ENCODE assay signal across 24 mouse cellular contexts in the genomic region with DNA sequence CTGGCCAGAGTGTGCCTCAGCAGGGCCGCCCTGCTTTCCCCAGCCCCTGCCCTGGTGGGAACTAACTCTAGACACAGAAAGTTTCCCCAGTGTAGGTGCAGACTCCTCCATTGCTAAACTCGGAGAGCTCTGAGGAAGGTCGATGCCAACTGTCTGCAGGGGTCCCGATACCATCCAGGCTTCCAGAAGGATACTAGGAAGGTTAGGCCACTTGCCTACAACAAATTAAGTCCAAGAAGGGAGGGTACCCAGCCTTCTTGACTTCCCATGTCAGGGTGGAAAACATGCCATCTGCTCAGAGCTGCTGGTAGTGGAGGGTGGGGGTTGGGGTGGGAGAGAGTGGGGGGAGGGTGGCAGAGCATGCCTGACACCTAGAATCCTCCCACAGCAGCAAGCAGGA. TPM values are rescaled to one million over a fixed set of nuclear protein-coding genes. Genes with fewer than 3 reads are reported as not detected.
DNase-seq lines count a peak whose midpoint lies in the region; ATAC-seq and TF ChIP-seq lines count a peak whose summit lies in the region.
"Had no signal": no experiment of that assay in that cellular context is flagged by ENCODE, and none has a peak within 500 bp of the region (broad histone marks: within the 10 kb centered on the region; RNA-seq: fewer than 3 reads in every experiment).

No protein-coding gene starts in this region.

- H3K9ac ChIP-seq in MEL (ENCODE audit: control insufficient read depth, low read depth, low read length, poor library complexity, severe bottlenecking): peak overlapping the region; percentile 30
- H3K9ac ChIP-seq in liver, embryonic 14.5 days (replicated peaks): no peak overlapping the region; the same call in 1 of the 2 replicates
- no peak overlapping the region for H3K9ac ChIP-seq in lung, postnatal 0 days (replicated peaks; ENCODE audit: low read depth)
- H3K9ac ChIP-seq: forebrain, embryonic 13.5 days; hindbrain, embryonic 13.5 days; midbrain, embryonic 12.5 days had no signal

- H3K4me3 ChIP-seq in layer of hippocampus, adult 2 months: no peak overlapping the region
- H3K4me3 ChIP-seq in MEL (ENCODE audit: control insufficient read depth in 1 of 2, insufficient read depth in 1 of 2, low read depth in 2 of 2, low read length in 2 of 2): no peak overlapping the region
- H3K4me3 ChIP-seq in liver, embryonic 14.5 days (ENCODE audit: insufficient read depth in 1 of 2, low read depth in 2 of 2, low read length in 2 of 2): no peak overlapping the region
- no peak overlapping the region for H3K4me3 ChIP-seq in lung, postnatal 0 days (ENCODE audit: low read depth, low read length)
- H3K4me3 ChIP-seq: forebrain, embryonic 13.5 days; hindbrain, embryonic 13.5 days; midbrain, embryonic 12.5 days had no signal

- no peak for TF ChIP-seq POLR2A in MEL (IDR thresholded peaks at IDR 0.05; ENCODE audit: control insufficient read depth in 1 of 2, insufficient read depth in 1 of 2, low read depth in 1 of 2, low read length in 2 of 2, poor library complexity in 1 of 2)

- H3K4me2 ChIP-seq in liver, embryonic 14.5 days (ENCODE audit: low read depth): peak overlapping the region; percentile 38
- no peak overlapping the region for H3K4me2 ChIP-seq in lung, postnatal 0 days (replicated peaks; ENCODE audit: low read depth, low read length)
- H3K4me2 ChIP-seq: forebrain, embryonic 13.5 days; hindbrain, embryonic 13.5 days; midbrain, embryonic 12.5 days had no signal

- H3K36me3 ChIP-seq in MEL (ENCODE audit: control insufficient read depth in 1 of 2, insufficient read depth in 2 of 2, low read length in 2 of 2): peaks cover 0 to 37% of the 10 kb centered on the region in 2 experiments; a peak in 2 of 4 replicates
- H3K36me3 ChIP-seq in liver, embryonic 14.5 days (replicated peaks; ENCODE audit: control insufficient read depth, insufficient read depth, low read depth): no peaks in the 10 kb centered on the region
- no peaks in the 10 kb centered on the region for H3K36me3 ChIP-seq in lung, postnatal 0 days (ENCODE audit: insufficient read depth, low read length)
- H3K36me3 ChIP-seq: hindbrain, embryonic 13.5 days; midbrain, embryonic 12.5 days had no signal

- H3K27me3 ChIP-seq in MEL (ENCODE audit: control insufficient read depth in 1 of 2, insufficient read depth in 2 of 2, low read length in 2 of 2): no peaks in the 10 kb centered on the region
- no peaks in the 10 kb centered on the region for H3K27me3 ChIP-seq in liver, embryonic 14.5 days (ENCODE audit: control insufficient read depth, insufficient read depth, low read length)
- no peaks in the 10 kb centered on the region for H3K27me3 ChIP-seq in lung, postnatal 0 days (replicated peaks; ENCODE audit: insufficient read depth, low read length)
- H3K27me3 ChIP-seq: forebrain, embryonic 13.5 days had no signal

- TF ChIP-seq RAD21 in MEL (IDR thresholded peaks at IDR 0.05; ENCODE audit: low read depth, low read length): no peak

- 53% methylated on average over 4 of the region's 4 CpGs for WGBS in liver, embryonic 14.5 days (ENCODE audit: insufficient replicate concordance)
- WGBS in lung, postnatal 0 days: 66% methylated on average over 4 of the region's 4 CpGs

- peaks cover 37 to 61% of the 10 kb centered on the region in 2 experiments for H3K4me1 ChIP-seq in MEL (ENCODE audit: control insufficient read depth in 1 of 2, insufficient read depth in 2 of 2, low read length in 2 of 2)
- H3K4me1 ChIP-seq in liver, embryonic 14.5 days (replicated peaks; ENCODE audit: control insufficient read depth in 2 of 2, insufficient read depth in 2 of 2, low read length in 1 of 2): peaks cover 59 to 75% of the 10 kb centered on the region in 2 experiments
- H3K4me1 ChIP-seq in lung, postnatal 0 days (ENCODE audit: insufficient read depth, low read depth, low read length): no peaks in the 10 kb centered on the region

- no peak for TF ChIP-seq EP300 in MEL (IDR thresholded peaks at IDR 0.05; ENCODE audit: low read depth in 1 of 2, low read length in 2 of 2)
- TF ChIP-seq EP300 in liver, embryonic 14.5 days (IDR thresholded peaks at IDR 0.05; ENCODE audit: low read depth): no peak
- no peak for TF ChIP-seq EP300 in lung, postnatal 0 days (IDR thresholded peaks at IDR 0.05)

- TF ChIP-seq CTCF in layer of hippocampus, adult 2 months (conservative IDR thresholded peaks at IDR 0.05): no peak
- TF ChIP-seq CTCF in MEL (IDR thresholded peaks at IDR 0.05 in 2 of 3, conservative IDR thresholded peaks at IDR 0.05 in 1 of 3; ENCODE audit: control insufficient read depth in 1 of 3, insufficient read depth in 1 of 3, low read depth in 2 of 3, low read length in 3 of 3, poor library complexity in 1 of 3, severe bottlenecking in 1 of 3): no peak
- no peak for TF ChIP-seq CTCF in liver, embryonic 14.5 days (IDR thresholded peaks at IDR 0.05; ENCODE audit: low read depth)
- TF ChIP-seq CTCF in lung, postnatal 0 days (IDR thresholded peaks at IDR 0.05): no peak

- no peaks in the 10 kb centered on the region for H3K79me2 ChIP-seq in MEL (ENCODE audit: control insufficient read depth, insufficient read depth, low read length, poor library complexity)

- peak overlapping the region; percentile 48; the same call in 1 of the 2 replicates for H3K27ac ChIP-seq in layer of hippocampus, adult 2 months
- H3K27ac ChIP-seq in MEL (ENCODE audit: control insufficient read depth, low read depth, low read length): peak overlapping the region; percentile 80
- peak overlapping the region; percentile 45 for H3K27ac ChIP-seq in liver, embryonic 14.5 days
- no peak overlapping the region for H3K27ac ChIP-seq in lung, postnatal 0 days (ENCODE audit: low read length)
- H3K27ac ChIP-seq: forebrain, embryonic 13.5 days; hindbrain, embryonic 13.5 days; kidney, postnatal 0 days; midbrain, embryonic 12.5 days; stomach, postnatal 0 days had no signal

- no peaks in the 10 kb centered on the region for H3K9me3 ChIP-seq in MEL (replicated peaks; ENCODE audit: insufficient read depth, low read length)
- no peaks in the 10 kb centered on the region for H3K9me3 ChIP-seq in liver, embryonic 14.5 days (ENCODE audit: control insufficient read depth, low read length)
- H3K9me3 ChIP-seq in lung, postnatal 0 days (ENCODE audit: low read length): no peaks in the 10 kb centered on the region
- H3K9me3 ChIP-seq: forebrain, embryonic 13.5 days; hindbrain, embryonic 13.5 days; midbrain, embryonic 12.5 days had no signal

- ATAC-seq in liver, embryonic 14.5 days (ENCODE audit: insufficient read depth): no peak
- ATAC-seq in lung, postnatal 0 days: no peak
- ATAC-seq: forebrain, embryonic 13.5 days; intestine, postnatal 0 days had no signal

- peak; percentile 80 for DNase-seq in cerebellum, postnatal 14 days
- DNase-seq in cerebellum, adult 18-20 months: no peak
- DNase-seq in layer of hippocampus, adult 2 months (ENCODE audit: low spot score in 2 of 2): no peak
- no peak for DNase-seq in layer of hippocampus, adult 9-10 months (ENCODE audit: low spot score)
- DNase-seq in MEL (ENCODE audit: low read depth, low spot score): no peak
- DNase-seq in liver, embryonic 14.5 days (ENCODE audit: low read depth in 3 of 3, low spot score in 3 of 3): no peak
- DNase-seq in right cerebral cortex, postnatal 25 days: no peak
- no peak for DNase-seq in lung, postnatal 0 days (ENCODE audit: low spot score)
- DNase-seq: adrenal gland, adult 8-10 months; cerebellum, adult 9-10 months; right cerebral cortex, postnatal 14 days; thymus, postnatal 25 days had no signal

TF ChIP-seq in MEL, 35 proteins besides CTCF, POLR2A, EP300 and RAD21:
- no peak for TF ChIP-seq MEF2A (IDR thresholded peaks at IDR 0.05; ENCODE audit: extremely low read depth, insufficient replicate concordance, low read depth, low read length, poor library complexity, severe bottlenecking)
- no peak for TF ChIP-seq HCFC1 (IDR thresholded peaks at IDR 0.05; ENCODE audit: low read depth, low read length)
- TF ChIP-seq JUND (IDR thresholded peaks at IDR 0.05; ENCODE audit: low read depth, low read length): no peak
- no peak for TF ChIP-seq KAT2A (conservative IDR thresholded peaks at IDR 0.05; ENCODE audit: low read depth, low read length)
- TF ChIP-seq ZC3H11A (IDR thresholded peaks at IDR 0.05; ENCODE audit: low read depth, low read length): no peak
- no peak for TF ChIP-seq ELF1 (IDR thresholded peaks at IDR 0.05; ENCODE audit: low read depth, low read length)
- no peak for TF ChIP-seq CHD2 (IDR thresholded peaks at IDR 0.05; ENCODE audit: low read length)
- no peak for TF ChIP-seq MXI1 (IDR thresholded peaks at IDR 0.05; ENCODE audit: low read depth, low read length)
- no peak for TF ChIP-seq ZNF384 (IDR thresholded peaks at IDR 0.05; ENCODE audit: low read depth, low read length)
- no peak for TF ChIP-seq TBP (IDR thresholded peaks at IDR 0.05; ENCODE audit: low read depth, low read length)
- TF ChIP-seq GABPA (IDR thresholded peaks at IDR 0.05; ENCODE audit: low read depth, low read length): no peak
- TF ChIP-seq GATA1 (IDR thresholded peaks at IDR 0.05; ENCODE audit: low read depth, low read length): no peak
- TF ChIP-seq E2F4 (IDR thresholded peaks at IDR 0.05; ENCODE audit: borderline replicate concordance, low read depth, low read length): no peak
- TF ChIP-seq MAZ (IDR thresholded peaks at IDR 0.05; ENCODE audit: low read depth, low read length): no peak
- TF ChIP-seq POLR2AphosphoS2 (IDR thresholded peaks at IDR 0.05; ENCODE audit: low read length): no peak
- TF ChIP-seq CHD1 (IDR thresholded peaks at IDR 0.05; ENCODE audit: low read depth, low read length): no peak
- no peak for TF ChIP-seq ZKSCAN1 (IDR thresholded peaks at IDR 0.05; ENCODE audit: low read depth, low read length)
- TF ChIP-seq ZMIZ1 (IDR thresholded peaks at IDR 0.05; ENCODE audit: low read depth, low read length): no peak

RNA-seq across cellular contexts. Expression of a gene that starts 15.0 kb away (rescaled TPM):
- 10 to 100 TPM; 47.6 to 52.1 TPM for total RNA-seq in layer of hippocampus, adult 2 months (2021)
- 4.4 and 4.5 TPM in 2 replicates for total RNA-seq in MEL (2012; rRNA removed)
- polyA plus RNA-seq in MEL (2012; ENCODE audit: insufficient read depth in 1 of 2, insufficient read length in 2 of 2, low read depth in 1 of 2, low replicate concordance in 2 of 2, missing spikeins in 1 of 2): 1 to 10 TPM in 1 of 2 experiments, not detected in 1; 7.1 TPM
- 5.7 and 6.0 TPM in 2 replicates for polyA plus RNA-seq in liver, embryonic 14.5 days (2012; rRNA removed)
- 3.7 and 4.4 TPM in 2 replicates for polyA plus RNA-seq in liver, embryonic 14.5 days (2014; fragmentation: Nextera tagmentation; extraction: Ambion mirVana)
- polyA plus RNA-seq in lung, postnatal 0 days (2015; fragmentation: Nextera tagmentation; extraction: Ambion mirVana): 8.3 and 9.9 TPM in 2 replicates

RNA-seq across cellular contexts. Expression of a gene that starts 52.2 kb away (rescaled TPM):
- not detected for total RNA-seq in layer of hippocampus, adult 2 months (2021)
- total RNA-seq in MEL (2012; rRNA removed): not detected in 2 replicates
- polyA plus RNA-seq in MEL (2012; ENCODE audit: insufficient read depth in 1 of 2, insufficient read length in 2 of 2, low read depth in 1 of 2, low replicate concordance in 2 of 2, missing spikeins in 1 of 2): under 1 TPM in 1 of 2 experiments, not detected in 1; 0.24 TPM
- polyA plus RNA-seq in liver, embryonic 14.5 days (2012; rRNA removed): not detected in 2 replicates
- not detected in 2 replicates for polyA plus RNA-seq in liver, embryonic 14.5 days (2014; fragmentation: Nextera tagmentation; extraction: Ambion mirVana)
- polyA plus RNA-seq in lung, postnatal 0 days (2015; fragmentation: Nextera tagmentation; extraction: Ambion mirVana): not detected in 2 replicates
- total RNA-seq: adrenal gland, adult 8-10 months; left cerebral cortex, adult 8-10 months had no signal
- polyA plus RNA-seq: embryonic facial prominence, embryonic 14.5 days; forebrain, embryonic 13.5 days; gonadal fat pad, adult 2 months; heart, embryonic 16.5 days; hindbrain, embryonic 13.5 days; intestine, postnatal 0 days; kidney, postnatal 0 days; limb, embryonic 14.5 days; midbrain, embryonic 12.5 days; neural tube, embryonic 14.5 days; stomach, postnatal 0 days had no signal

Comparison
In these comparisons a context has a peak if more than half of its experiments do, and no peak if none do; other contexts are left out.
1. DNase-seq: peak in cerebellum, postnatal 14 days (2 of 2); none in cerebellum, adult 18-20 months (0 of 2), layer of hippocampus, adult 2 months (0 of 2), layer of hippocampus, adult 9-10 months (single experiment), MEL (single experiment), liver, embryonic 14.5 days (0 of 3), right cerebral cortex, postnatal 25 days (single experiment) and lung, postnatal 0 days (single experiment).